Mouse (Mus musculus): ENCODE measurements around the gene Cdk19.
A peak's percentile ranks its signal among the peaks of the same experiment; 100 is the strongest.

Gene Cdk19

GRCm38 (mm10) chr10:40349631-40350177 is 10.3 kb downstream of the Cdk19 start:
- DNase-seq (ENCODE audit: low read depth): peak; percentile 69

DNA sequence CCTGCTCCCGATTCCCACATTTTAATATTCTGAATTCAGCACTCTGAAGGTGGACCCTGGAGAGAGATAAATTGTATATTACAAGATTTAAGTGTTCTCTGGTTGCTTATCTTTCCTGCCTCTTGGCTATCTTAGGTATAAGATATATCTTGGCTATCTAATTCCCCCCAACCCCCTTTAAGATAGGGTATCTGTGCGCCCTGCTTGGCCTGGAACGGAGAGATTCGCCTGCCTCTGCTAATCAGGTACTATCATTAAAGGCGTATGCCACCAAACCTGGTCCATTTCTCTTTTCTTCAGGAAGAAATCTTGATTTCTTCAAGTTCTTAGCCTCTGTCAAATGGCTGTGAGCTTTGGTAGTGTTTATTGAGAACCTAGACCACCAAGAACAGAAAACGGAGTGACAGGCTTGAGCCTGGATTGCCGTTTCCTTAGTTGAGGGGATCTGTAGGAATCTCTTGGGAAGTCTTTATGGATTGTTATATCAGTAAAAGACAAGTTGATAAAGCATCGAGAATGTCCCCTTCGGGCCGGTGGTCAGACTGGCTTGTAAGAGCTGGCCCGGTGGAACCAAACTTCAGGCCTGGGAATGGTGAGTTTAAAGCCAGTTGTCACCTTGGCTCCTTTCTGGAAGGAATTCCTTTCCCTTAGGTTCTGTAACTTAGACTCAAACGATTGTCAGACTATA is 11.0 kb downstream of the Cdk19 start:
- DNase-seq (ENCODE audit: low read depth): peak; percentile 19

DNA sequence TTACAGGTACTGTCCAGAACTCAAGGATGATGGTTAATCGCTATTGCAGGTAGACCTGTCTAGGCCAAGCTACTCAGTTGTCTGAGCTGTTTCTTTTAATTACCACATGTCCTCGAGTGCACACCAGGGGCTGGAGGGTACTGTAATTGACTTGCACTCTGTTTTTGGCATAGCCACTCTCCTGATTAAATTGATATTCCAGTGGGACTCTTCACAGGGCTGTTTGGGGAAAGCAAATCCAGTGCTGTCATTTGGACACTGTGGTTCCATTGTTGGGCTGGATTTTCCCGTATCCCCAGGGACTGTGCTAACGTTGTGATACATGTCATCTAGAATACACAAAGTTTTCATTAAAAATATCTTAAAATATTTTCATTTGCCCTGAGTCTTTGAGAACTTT is 11.8 kb downstream of the Cdk19 start:
- no peak for DNase-seq (ENCODE audit: low read depth)

GRCm38 (mm10) chr10:40354081-40354480 is 14.7 kb downstream of the Cdk19 start:
- DNase-seq (ENCODE audit: low read depth): no peak

GRCm38 (mm10) chr10:40354556-40354955 is 15.2 kb downstream of the Cdk19 start:
- no peak for DNase-seq (ENCODE audit: low read depth)

DNA sequence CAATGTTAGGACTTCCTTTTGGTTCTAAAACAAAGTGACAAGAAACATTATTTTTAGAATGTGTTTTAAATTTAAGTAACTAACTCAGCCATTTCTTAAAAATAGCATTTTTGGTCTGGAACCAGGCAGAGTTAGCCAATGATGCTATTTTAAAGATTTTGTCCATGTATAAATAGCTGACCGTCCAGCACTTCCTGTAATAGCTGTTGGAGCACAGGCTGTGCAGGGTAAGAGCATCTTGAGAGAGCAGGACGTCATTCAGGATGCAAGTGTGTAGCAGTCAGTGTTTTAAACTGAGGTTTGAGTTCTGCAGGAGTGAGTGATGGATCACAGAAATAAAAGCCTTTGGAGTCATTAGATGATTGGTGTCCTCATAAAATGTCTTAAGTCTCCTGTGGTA is 18.8 kb downstream of the Cdk19 start:
- no peak for DNase-seq (ENCODE audit: low read depth)

DNA sequence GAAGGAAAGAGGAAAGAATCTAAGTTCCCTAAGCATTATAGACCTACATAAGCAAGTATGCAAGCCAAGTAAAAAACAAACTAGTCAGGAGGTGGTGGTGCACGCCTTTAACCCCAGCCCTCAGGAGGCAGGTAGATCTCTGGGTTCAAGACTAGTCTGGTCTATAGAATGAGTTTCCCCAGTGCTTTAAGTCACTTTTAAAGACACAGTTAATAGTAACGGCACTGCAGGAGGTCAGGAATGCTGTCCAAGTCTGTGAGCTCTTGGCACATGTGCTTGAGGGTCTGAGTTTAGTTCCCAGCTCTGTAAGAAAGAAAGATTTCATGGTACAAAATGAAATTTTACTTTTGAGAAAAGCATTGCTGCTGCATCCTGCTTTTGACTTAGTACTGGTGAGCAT is 19.8 kb downstream of the Cdk19 start:
- DNase-seq (ENCODE audit: low read depth): no peak

- DNase-seq (ENCODE audit: low read depth): no peak
Measured at GRCm38 (mm10) chr10:40363004-40363403, 23.6 kb downstream of the Cdk19 start.

GRCm38 (mm10) chr10:40364642-40365361 is 25.4 kb downstream of the Cdk19 start:
- no peak for DNase-seq (ENCODE audit: low read depth)

- no peak for DNase-seq (ENCODE audit: low read depth)
Measured at GRCm38 (mm10) chr10:40365991-40366390, 26.6 kb downstream of the Cdk19 start.

DNA sequence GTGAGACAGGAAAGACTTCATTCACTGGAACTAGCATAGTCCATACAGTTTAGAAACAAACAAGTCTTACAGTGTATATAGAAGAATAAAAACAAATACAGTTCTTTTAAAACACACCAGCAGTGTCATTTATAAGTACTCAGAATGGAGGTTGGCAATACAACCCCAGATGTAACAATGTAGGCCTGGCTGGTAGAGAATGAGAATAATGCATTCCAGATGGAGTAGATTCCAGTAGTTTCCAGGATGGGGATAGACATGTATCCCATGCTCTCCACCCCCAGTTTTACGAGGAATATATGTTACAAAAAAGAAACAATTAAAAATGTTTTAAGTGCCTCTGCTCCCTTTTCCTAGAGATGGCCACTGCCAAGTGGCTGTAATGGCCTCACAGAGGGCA is 29.2 kb downstream of the Cdk19 start:
- no peak for DNase-seq (ENCODE audit: low read depth)

- DNase-seq (ENCODE audit: low read depth): peak; percentile 54
Measured at GRCm38 (mm10) chr10:40370156-40370555, 30.8 kb downstream of the Cdk19 start.

DNA sequence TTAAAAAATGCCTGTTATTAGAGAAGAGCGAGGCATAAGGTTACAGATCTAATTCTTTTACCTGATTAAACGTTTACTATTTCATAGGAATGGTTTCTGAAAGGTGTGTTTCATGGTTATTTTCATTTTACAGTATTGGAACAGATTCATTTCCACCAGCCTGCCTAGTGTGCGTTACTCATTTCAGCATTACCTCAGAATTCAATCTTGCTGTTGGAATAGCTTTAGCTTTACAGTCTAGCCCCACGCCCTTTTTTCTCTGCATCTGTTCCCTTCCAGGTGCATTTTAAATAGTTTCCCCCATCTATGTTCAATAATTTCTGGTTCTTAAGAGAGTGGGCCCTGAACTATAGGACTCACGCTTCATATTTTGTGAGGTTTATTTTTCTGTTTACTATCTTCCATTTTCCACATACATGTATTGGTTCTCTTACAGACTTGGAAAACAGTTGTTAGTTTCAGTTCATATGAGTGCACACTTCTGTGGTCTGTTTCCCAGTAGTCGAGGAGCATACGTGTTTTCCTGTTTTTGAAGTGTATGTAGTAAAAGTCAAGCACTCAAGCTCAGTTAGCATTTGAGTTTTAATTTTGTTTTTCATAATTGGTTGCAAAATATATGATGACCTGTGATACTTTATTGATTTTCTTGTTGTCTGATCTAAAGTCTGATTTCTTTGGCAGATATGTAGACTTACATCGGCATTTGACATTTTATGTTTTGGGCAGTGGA is 32.0 kb downstream of the Cdk19 start:
- DNase-seq (ENCODE audit: low read depth): peak; percentile 70

GRCm38 (mm10) chr10:40371914-40372675 is 32.7 kb downstream of the Cdk19 start:
- DNase-seq (ENCODE audit: low read depth): peak; percentile 57

DNA sequence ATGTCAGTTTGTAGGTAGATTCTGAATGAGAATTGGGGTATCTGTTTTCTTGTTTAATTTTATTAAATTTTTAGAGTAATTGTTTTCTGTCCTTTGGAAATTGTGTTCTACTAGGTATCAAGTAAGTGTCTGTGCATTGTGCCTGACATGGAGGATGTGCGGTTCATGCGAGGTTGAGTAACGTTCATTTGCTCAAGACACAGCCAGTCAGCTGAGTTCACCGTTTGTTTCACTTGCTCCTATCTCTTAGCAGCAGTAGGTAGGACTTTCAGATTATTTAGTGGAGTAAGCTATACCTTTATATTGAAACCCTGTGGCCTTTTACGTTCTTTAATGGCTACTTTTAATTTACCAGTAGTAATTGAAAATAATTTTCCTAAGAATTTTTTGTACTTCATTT is 34.4 kb downstream of the Cdk19 start:
- no peak for DNase-seq (ENCODE audit: low read depth)

GRCm38 (mm10) chr10:40374828-40375227 is 35.5 kb downstream of the Cdk19 start:
- peak; percentile 19 for DNase-seq (ENCODE audit: low read depth)

DNA sequence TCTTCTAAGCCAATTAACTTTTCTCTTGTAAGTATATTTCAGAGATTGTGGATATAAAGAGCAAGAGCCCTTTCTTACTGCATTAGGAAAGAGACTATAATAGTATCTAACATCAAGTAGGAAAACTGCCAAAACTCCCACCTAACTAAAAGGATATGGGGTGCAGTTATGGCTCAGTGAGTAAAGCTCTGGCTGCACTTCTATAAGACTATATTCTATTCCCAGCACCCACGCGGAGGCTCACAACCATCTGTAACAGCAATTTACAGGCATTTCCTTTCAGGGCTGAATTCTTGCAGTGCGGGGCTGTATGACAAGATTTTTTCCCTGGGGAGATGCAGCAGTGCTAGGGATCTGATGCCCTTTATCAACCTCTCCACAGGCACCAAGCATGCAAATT is 36.9 kb downstream of the Cdk19 start:
- no peak for DNase-seq (ENCODE audit: low read depth)

GRCm38 (mm10) chr10:40378284-40378683 is 38.9 kb downstream of the Cdk19 start:
- no peak for DNase-seq (ENCODE audit: low read depth)

DNA sequence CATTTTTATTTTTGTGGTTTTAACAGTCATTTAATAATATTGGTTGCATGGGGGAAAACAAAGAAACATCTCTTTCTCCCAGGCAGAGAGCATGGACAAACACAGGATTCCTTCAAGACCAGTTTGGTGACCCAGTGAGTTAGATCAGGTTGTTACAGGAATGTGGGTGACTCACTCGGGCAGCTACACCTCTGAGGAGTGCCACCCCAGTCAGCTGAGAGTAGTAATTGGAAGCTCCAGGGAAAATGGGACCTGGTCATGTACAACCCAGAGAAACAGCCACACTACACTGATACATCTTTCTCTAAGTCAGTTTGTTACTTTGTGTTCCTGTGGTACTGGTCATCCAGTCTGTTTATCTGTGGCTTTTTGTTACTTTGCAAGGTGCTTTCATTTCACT is 40.3 kb downstream of the Cdk19 start:
- no peak for DNase-seq (ENCODE audit: low read depth)

DNA sequence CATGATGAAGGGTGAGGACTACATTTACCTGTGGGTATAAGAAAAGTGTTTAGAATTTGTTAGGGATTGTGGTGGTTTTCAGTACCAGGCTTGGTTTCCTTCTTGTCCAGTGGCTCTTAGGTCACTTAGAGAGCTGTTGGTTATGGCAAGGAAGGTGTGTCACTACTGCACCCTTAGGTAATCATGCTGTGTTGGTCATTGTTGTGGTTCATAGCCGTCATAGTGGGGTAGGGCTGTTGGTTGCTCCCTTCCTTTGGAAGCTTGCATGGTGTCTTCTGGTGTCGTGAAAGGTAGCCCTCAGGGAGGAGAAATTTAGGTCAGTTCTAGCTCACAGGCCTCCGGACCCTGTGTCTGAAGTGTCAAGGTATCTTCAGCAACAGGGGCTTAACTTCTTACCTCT is 46.0 kb downstream of the Cdk19 start:
- no peak for DNase-seq (ENCODE audit: low read depth)

GRCm38 (mm10) chr10:40386126-40386525 is 46.8 kb downstream of the Cdk19 start:
- DNase-seq (ENCODE audit: low read depth): peak; percentile 41
